Mouse (Mus musculus) embryonic facial prominence, embryonic 12.5 days (tissue): ENCODE data around the gene Popdc2. TPM values are rescaled to one million over a fixed set of nuclear protein-coding genes. Genes with fewer than 3 reads are reported as not detected.
A peak's percentile ranks its signal among the peaks of the same experiment; 100 is the strongest.

Source experiments
- ATAC-seq: fragments of 200-750 bp; cut with Nextera tagmentation; 2 replicates; pipeline ENCODE4 v1.8.0; 2017; ENCODE audit not compliant: insufficient number of reproducible peaks, insufficient read depth, low FRiP score, low TSS enrichment
- H3K27ac ChIP-seq: fragments of 300-500 bp; sonication (generic); 2 replicates; pipeline ENCODE4 v1.5.1; 2016; ENCODE audit warnings: mild to moderate bottlenecking
- H3K27me3 ChIP-seq: fragments of 300-500 bp; sonication (generic); 2 replicates; pipeline ENCODE4 v1.6.1; 2016; ENCODE audit warnings: mild to moderate bottlenecking, moderate library complexity
- H3K36me3 ChIP-seq: fragments of 300-500 bp; sonication (generic); 2 replicates; pipeline ENCODE4 v1.6.1; 2016; ENCODE audit warnings: mild to moderate bottlenecking
- H3K4me1 ChIP-seq: fragments of 300-500 bp; sonication (generic); 2 replicates; pipeline ENCODE4 v1.6.1; 2016
- H3K4me2 ChIP-seq: fragments of 300-500 bp; sonication (generic); replicated peaks from 2 replicates; pipeline ENCODE4 v1.6.1; 2016; ENCODE audit warnings: mild to moderate bottlenecking, moderate library complexity
- H3K4me3 ChIP-seq: fragments of 300-500 bp; sonication (generic); 2 replicates; pipeline ENCODE4 v1.5.1; 2016; ENCODE audit warnings: mild to moderate bottlenecking
- H3K9ac ChIP-seq: fragments of 300-500 bp; sonication (generic); 2 replicates; pipeline ENCODE4 v1.6.1; 2016; ENCODE audit warnings: mild to moderate bottlenecking, moderate library complexity
- H3K9me3 ChIP-seq: fragments of 300-500 bp; sonication (generic); 2 replicates; pipeline ENCODE4 v1.6.1; 2016; ENCODE audit warnings: mild to moderate bottlenecking, moderate library complexity
- WGBS: fragments of 180-500 bp; shearing (Covaris S2); methylation state at CpG from one replicate; pipeline ENCODE4 v1.1.7; 2016; 5-methylcytosine and 5-hydroxymethylcytosine counted together
- polyA plus RNA-seq: library from polyadenylated mRNA; unstranded; fragments of >200 nt; fragmentation: Nextera tagmentation; extraction: Ambion mirVana; gene quantifications from 2 replicates; pipeline ENCODE4 v1.2.1, GENCODE M21; 2016

Popdc2 gene
- polyA plus RNA-seq, 1 experiment from 2014 or later: 1.4 TPM

- Histone ChIP-seq H3K4me1 (no peaks in the 10 kb centered on the region), H3K27me3 (no peaks in the 10 kb centered on the region), H3K4me2 (no peak overlapping the region), H3K9me3 (no peaks in the 10 kb centered on the region), H3K36me3 (no peaks in the 10 kb centered on the region), H3K27ac (0 out of 2 replicates have a peak overlapping the region, but pooled peaks have one; percentile 36), H3K9ac (no peak overlapping the region), H3K4me3 (no peak overlapping the region)
- 86% methylated on average over 8 of the region's 8 CpGs for WGBS
- ATAC-seq: no peak
These were observed 8.8 kb downstream of the Popdc2 start for GRCm38 (mm10) chr16:38370633-38371374.

GRCm38 (mm10) chr16:38371705-38372296 is 9.8 kb downstream of the Popdc2 start:
- Histone ChIP-seq H3K27ac (no peak overlapping the region), H3K4me2 (no peak overlapping the region), H3K9ac (no peak overlapping the region), H3K4me1 (peaks cover 4% of the 10 kb centered on the region; the same call in 1 of the 2 replicates), H3K36me3 (no peaks in the 10 kb centered on the region), H3K9me3 (no peaks in the 10 kb centered on the region), H3K4me3 (no peak overlapping the region), H3K27me3 (no peaks in the 10 kb centered on the region)
- no peak for ATAC-seq
- WGBS: 86% methylated on average over 15 of the region's 15 CpGs

GRCm38 (mm10) chr16:38372876-38373275 is 10.9 kb downstream of the Popdc2 start:
- no peak for ATAC-seq
- H3K9ac ChIP-seq: no peak overlapping the region
- H3K4me3 ChIP-seq: no peak overlapping the region
- H3K27ac ChIP-seq: no peak overlapping the region
- 83% methylated on average over 4 of the region's 4 CpGs for whole genome bisulfite sequencing
- H3K9me3 ChIP-seq: no peaks in the 10 kb centered on the region
- H3K36me3 ChIP-seq: no peaks in the 10 kb centered on the region
- no peak overlapping the region for H3K4me2 ChIP-seq
- H3K27me3 ChIP-seq: no peaks in the 10 kb centered on the region
- peaks cover 8% of the 10 kb centered on the region; the same call in 1 of the 2 replicates for H3K4me1 ChIP-seq

- Histone ChIP-seq H3K9me3 (no peaks in the 10 kb centered on the region), H3K4me2 (no peak overlapping the region), H3K4me1 (peaks cover 8% of the 10 kb centered on the region; the same call in 1 of the 2 replicates), H3K36me3 (no peaks in the 10 kb centered on the region), H3K9ac (no peak overlapping the region), H3K4me3 (no peak overlapping the region), H3K27ac (no peak overlapping the region), H3K27me3 (no peaks in the 10 kb centered on the region)
- WGBS: 84% methylated on average over 10 of the region's 10 CpGs
- ATAC-seq: no peak
These were observed 11.4 kb downstream of the Popdc2 start for GRCm38 (mm10) chr16:38373439-38373838.

- ATAC-seq: no peak
- H3K4me1 ChIP-seq: peaks cover 8% of the 10 kb centered on the region; the same call in 1 of the 2 replicates
- H3K9ac ChIP-seq: no peak overlapping the region
- H3K36me3 ChIP-seq: no peaks in the 10 kb centered on the region
- H3K4me2 ChIP-seq: no peak overlapping the region
- no peak overlapping the region for H3K4me3 ChIP-seq
- H3K27me3 ChIP-seq: no peaks in the 10 kb centered on the region
- WGBS: 85% methylated on average over 16 of the region's 16 CpGs
- H3K9me3 ChIP-seq: no peaks in the 10 kb centered on the region
- no peak overlapping the region for H3K27ac ChIP-seq
These were observed 11.9 kb downstream of the Popdc2 start for GRCm38 (mm10) chr16:38373941-38374340.

GRCm38 (mm10) chr16:38374379-38375140 is 12.6 kb downstream of the Popdc2 start:
- Histone ChIP-seq H3K4me2 (no peak overlapping the region), H3K4me3 (no peak overlapping the region), H3K36me3 (no peaks in the 10 kb centered on the region), H3K27me3 (no peaks in the 10 kb centered on the region), H3K9ac (no peak overlapping the region), H3K9me3 (no peaks in the 10 kb centered on the region), H3K4me1 (peaks cover 8% of the 10 kb centered on the region; the same call in 1 of the 2 replicates), H3K27ac (no peak overlapping the region)
- 76% methylated on average over 10 of the region's 10 CpGs for WGBS
- ATAC-seq: no peak

GRCm38 (mm10) chr16:38375182-38375581 is 13.2 kb downstream of the Popdc2 start:
- Histone ChIP-seq H3K9me3 (no peaks in the 10 kb centered on the region), H3K4me1 (peaks cover 8% of the 10 kb centered on the region; the same call in 1 of the 2 replicates), H3K4me3 (no peak overlapping the region), H3K36me3 (no peaks in the 10 kb centered on the region), H3K9ac (no peak overlapping the region), H3K27me3 (no peaks in the 10 kb centered on the region), H3K27ac (no peak overlapping the region), H3K4me2 (no peak overlapping the region)
- ATAC-seq: no peak
- WGBS: 80% methylated on average over 7 of the region's 7 CpGs

- Histone ChIP-seq H3K9me3 (no peaks in the 10 kb centered on the region), H3K27me3 (no peaks in the 10 kb centered on the region), H3K4me3 (peak overlapping the region; percentile 13), H3K27ac (peak overlapping the region; percentile 52), H3K36me3 (no peaks in the 10 kb centered on the region), H3K4me2 (peak overlapping the region; percentile 42), H3K4me1 (peaks cover 8% of the 10 kb centered on the region; the same call in 1 of the 2 replicates), H3K9ac (0 out of 2 replicates have a peak overlapping the region, but pooled peaks have one; percentile 25)
- peak; percentile 70; the same call in 1 of the 2 replicates for ATAC-seq
- WGBS: 28% methylated on average over 17 of the region's 17 CpGs
These were observed 14.3 kb downstream of the Popdc2 start for GRCm38 (mm10) chr16:38376163-38376840.

- Histone ChIP-seq H3K9me3 (no peaks in the 10 kb centered on the region), H3K36me3 (no peaks in the 10 kb centered on the region), H3K9ac (0 out of 2 replicates have a peak overlapping the region, but pooled peaks have one; percentile 25), H3K27me3 (no peaks in the 10 kb centered on the region), H3K4me3 (peak overlapping the region; percentile 13; the same call in 1 of the 2 replicates), H3K4me2 (peak overlapping the region; percentile 42), H3K4me1 (peaks cover 8% of the 10 kb centered on the region; the same call in 1 of the 2 replicates), H3K27ac (peak overlapping the region; percentile 52; the same call in 1 of the 2 replicates)
- 55% methylated on average over 8 of the region's 8 CpGs for WGBS
- ATAC-seq: 0 out of 2 replicates have a peak, but pooled peaks have one; percentile 12
These were observed 14.8 kb downstream of the Popdc2 start for GRCm38 (mm10) chr16:38376841-38377249.

GRCm38 (mm10) chr16:38377546-38377945 is 15.5 kb downstream of the Popdc2 start:
- H3K36me3 ChIP-seq: no peaks in the 10 kb centered on the region
- no peaks in the 10 kb centered on the region for H3K9me3 ChIP-seq
- 86% methylated on average over 6 of the region's 6 CpGs for WGBS
- peaks cover 8% of the 10 kb centered on the region; the same call in 1 of the 2 replicates for H3K4me1 ChIP-seq
- no peak for ATAC-seq
- no peak overlapping the region for H3K4me3 ChIP-seq
- H3K27ac ChIP-seq: no peak overlapping the region
- no peaks in the 10 kb centered on the region for H3K27me3 ChIP-seq
- H3K4me2 ChIP-seq: no peak overlapping the region
- H3K9ac ChIP-seq: no peak overlapping the region

- 0 out of 2 replicates have a peak, but pooled peaks have one; percentile 17 for ATAC-seq
- peaks cover 8% of the 10 kb centered on the region; the same call in 1 of the 2 replicates for H3K4me1 ChIP-seq
- WGBS: 72% methylated on average over 6 of the region's 6 CpGs
- no peaks in the 10 kb centered on the region for H3K36me3 ChIP-seq
- no peak overlapping the region for H3K4me3 ChIP-seq
- H3K9ac ChIP-seq: no peak overlapping the region
- H3K27me3 ChIP-seq: no peaks in the 10 kb centered on the region
- H3K27ac ChIP-seq: no peak overlapping the region
- H3K9me3 ChIP-seq: no peaks in the 10 kb centered on the region
- H3K4me2 ChIP-seq: no peak overlapping the region
These were observed 16.6 kb downstream of the Popdc2 start for GRCm38 (mm10) chr16:38378591-38378990.
